35 mouse cellular contexts compared by ENCODE assay signal in the genomic region with DNA sequence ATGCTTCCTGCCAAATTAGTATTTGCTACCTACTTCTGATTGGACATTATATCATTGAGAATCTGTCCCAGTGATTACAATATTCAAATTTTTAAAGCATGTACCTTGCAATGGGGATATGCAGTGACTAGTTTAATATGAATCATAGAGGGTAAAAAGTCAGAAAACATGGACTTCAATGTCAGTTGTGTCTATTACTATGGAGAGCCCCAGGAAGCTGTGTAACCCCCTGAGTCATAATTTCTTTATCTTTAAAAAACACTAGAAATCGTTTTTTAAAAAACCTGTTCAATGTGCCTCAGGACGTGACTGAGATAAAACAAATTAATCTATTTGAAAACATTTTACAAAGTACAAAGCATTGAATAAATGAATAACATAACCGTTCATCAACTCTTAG.
"Had no signal": no experiment of that assay in that cellular context is flagged by ENCODE, and none has a peak within 500 bp of the region (broad histone marks: within the 10 kb centered on the region; RNA-seq: fewer than 3 reads in every experiment).

No protein-coding gene starts in this region.

- H3K4me3 ChIP-seq: heart, adult 2 months; heart, embryonic 10.5 days; heart, embryonic 12.5 days; heart, embryonic 13.5 days; heart, embryonic 15.5 days; hindbrain, embryonic 10.5 days; hindbrain, embryonic 12.5 days; hindbrain, embryonic 13.5 days; hindbrain, embryonic 15.5 days; intestine, embryonic 15.5 days; kidney, embryonic 15.5 days; layer of hippocampus, adult 2 months had no signal

- H3K27ac ChIP-seq: heart, adult 2 months; heart, embryonic 10.5 days; heart, embryonic 13.5 days; heart, embryonic 15.5 days; hindbrain, embryonic 10.5 days; hindbrain, embryonic 12.5 days; hindbrain, embryonic 13.5 days; hindbrain, embryonic 14.5 days; hindbrain, embryonic 15.5 days; hindbrain, postnatal 0 days; intestine, embryonic 15.5 days; kidney, embryonic 15.5 days; kidney, postnatal 0 days; layer of hippocampus, adult 2 months had no signal

- H3K9me3 ChIP-seq: heart, embryonic 10.5 days; heart, embryonic 12.5 days; heart, embryonic 13.5 days; heart, embryonic 15.5 days; hindbrain, embryonic 10.5 days; hindbrain, embryonic 12.5 days; hindbrain, embryonic 13.5 days; hindbrain, embryonic 15.5 days; intestine, embryonic 15.5 days; kidney, embryonic 15.5 days had no signal

- H3K4me2 ChIP-seq: heart, embryonic 11.5 days; heart, embryonic 12.5 days; heart, embryonic 13.5 days; heart, embryonic 15.5 days; hindbrain, embryonic 12.5 days; hindbrain, embryonic 13.5 days; hindbrain, embryonic 14.5 days; hindbrain, embryonic 15.5 days; intestine, embryonic 15.5 days; kidney, embryonic 15.5 days had no signal

- H3K36me3 ChIP-seq: heart, embryonic 10.5 days; heart, embryonic 12.5 days; heart, embryonic 13.5 days; heart, embryonic 15.5 days; hindbrain, embryonic 10.5 days; hindbrain, embryonic 12.5 days; hindbrain, embryonic 13.5 days; hindbrain, embryonic 15.5 days; intestine, embryonic 15.5 days; kidney, embryonic 15.5 days had no signal

- DNase-seq: heart, adult 2 months; heart, postnatal 10 days; heart, postnatal 14 days; heart, postnatal 36 days; heart, postnatal 4 days; kidney, adult 11 months; kidney, adult 18-20 months; kidney, adult 2 months; kidney, adult 8-10 months; kidney, adult 9 months; kidney, postnatal 10 days; kidney, postnatal 14 days; kidney, postnatal 25 days; kidney, postnatal 36 days; kidney, postnatal 4 days; layer of hippocampus, adult 9-11 months had no signal

- H3K4me1 ChIP-seq: heart, embryonic 10.5 days; heart, embryonic 12.5 days; heart, embryonic 13.5 days; heart, embryonic 15.5 days; hindbrain, embryonic 10.5 days; hindbrain, embryonic 12.5 days; hindbrain, embryonic 13.5 days; hindbrain, embryonic 15.5 days; intestine, embryonic 15.5 days; kidney, embryonic 15.5 days had no signal

- H3K27me3 ChIP-seq: heart, embryonic 12.5 days; heart, embryonic 13.5 days; heart, embryonic 15.5 days; hindbrain, embryonic 12.5 days; hindbrain, embryonic 13.5 days; hindbrain, embryonic 15.5 days; intestine, embryonic 15.5 days; kidney, embryonic 15.5 days had no signal

- ATAC-seq: hindbrain, embryonic 16.5 days; hindbrain, postnatal 0 days; inflammation-experienced regulatory T-cells, adult 6 months; intestine, embryonic 15.5 days; intestine, embryonic 16.5 days; intestine, postnatal 0 days had no signal

- H3K9ac ChIP-seq: heart, embryonic 12.5 days; heart, embryonic 13.5 days; heart, embryonic 15.5 days; hindbrain, embryonic 12.5 days; hindbrain, embryonic 13.5 days; hindbrain, embryonic 14.5 days; hindbrain, embryonic 15.5 days; intestine, embryonic 15.5 days; kidney, embryonic 15.5 days had no signal
